Mouse (Mus musculus) CD4-positive helper T cell, adult 2 months (primary cell): Measurements from ENCODE around the gene Pbx1.

Experiments
- DNase-seq: peaks from one replicate; pipeline ENCODE4 v3.0.0-alpha.2; 2012; ENCODE audit warnings: low read depth, missing footprints, low spot score

Gene Pbx1

DNA sequence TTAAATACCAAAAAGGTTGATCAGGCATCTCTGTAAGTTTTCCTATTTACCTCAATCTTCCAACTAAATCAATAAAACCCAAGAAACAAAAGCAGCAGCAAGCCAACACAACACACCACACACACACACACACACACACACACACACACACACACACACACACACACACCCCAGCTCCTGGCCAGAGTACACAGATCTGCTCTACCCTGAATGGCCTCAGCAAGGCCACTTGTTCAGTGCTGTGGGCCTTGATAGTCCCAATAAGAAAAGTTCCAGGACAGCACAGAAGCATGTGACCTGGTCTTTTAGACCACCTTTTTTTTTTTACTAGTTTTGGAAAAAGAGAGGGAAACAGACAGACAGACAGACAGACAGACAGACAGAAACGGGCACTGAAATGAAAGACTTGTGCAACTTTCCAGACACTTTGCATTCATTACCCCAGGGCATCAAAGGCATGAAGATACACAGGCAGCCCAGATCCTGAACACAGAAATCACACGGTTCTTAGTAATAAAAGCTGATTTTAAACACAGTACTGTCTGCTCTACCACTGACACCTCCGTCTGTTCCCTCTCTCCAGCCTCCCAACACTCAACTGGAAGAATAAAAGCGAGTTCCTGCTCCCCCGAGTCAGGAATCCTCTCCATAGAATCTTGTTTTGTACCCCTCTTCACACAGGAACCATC, 6.9 kb downstream of the Pbx1 start:
- DNase-seq = no peak

DNA sequence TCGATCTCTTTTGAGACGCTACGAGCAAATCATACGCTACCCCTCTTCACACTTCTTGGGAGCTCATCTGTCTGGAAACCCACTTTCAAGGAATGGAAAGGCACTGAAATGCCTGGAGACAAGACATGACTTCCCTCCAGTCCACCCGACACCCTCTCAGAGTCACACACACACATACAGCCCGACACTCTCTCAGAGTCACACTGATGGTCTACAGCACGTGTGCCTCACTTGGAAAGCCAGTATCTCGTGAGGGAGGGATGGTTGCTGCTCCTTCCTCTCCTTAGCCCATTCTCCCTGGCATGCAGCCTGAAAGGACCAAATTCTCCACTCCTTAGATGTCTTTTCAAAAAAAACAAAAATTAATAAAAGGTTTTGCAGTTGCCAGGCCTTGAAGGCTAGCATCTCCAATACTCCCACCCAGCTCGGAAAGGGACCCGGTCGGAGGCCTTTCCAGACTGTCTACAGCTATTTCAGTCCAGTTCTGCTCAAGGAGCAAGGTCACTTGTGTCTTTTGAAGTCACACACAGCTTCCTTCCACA, 8.6 kb downstream of the Pbx1 start:
- DNase-seq = no peak

DNA sequence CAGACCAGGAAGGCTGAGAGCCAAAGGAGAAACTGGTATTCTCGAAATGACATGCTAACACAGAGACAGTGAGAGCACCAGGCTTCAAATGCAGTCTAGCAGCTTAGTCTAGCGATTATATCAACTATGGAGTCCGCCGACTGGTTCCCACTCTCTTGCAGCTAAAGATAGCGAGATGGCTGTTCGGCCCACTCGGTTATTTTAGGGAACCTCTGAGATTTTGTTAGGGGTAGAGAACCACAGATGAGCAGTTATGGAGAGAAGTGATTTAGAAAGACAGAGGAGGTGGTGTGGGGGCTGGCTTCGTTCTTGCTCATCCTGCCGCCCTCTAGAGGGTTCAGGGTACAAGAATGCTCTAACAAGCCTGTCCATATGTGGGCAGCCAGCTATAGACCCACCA, 13.2 kb downstream of the Pbx1 start:
- DNase-seq = no peak

DNA sequence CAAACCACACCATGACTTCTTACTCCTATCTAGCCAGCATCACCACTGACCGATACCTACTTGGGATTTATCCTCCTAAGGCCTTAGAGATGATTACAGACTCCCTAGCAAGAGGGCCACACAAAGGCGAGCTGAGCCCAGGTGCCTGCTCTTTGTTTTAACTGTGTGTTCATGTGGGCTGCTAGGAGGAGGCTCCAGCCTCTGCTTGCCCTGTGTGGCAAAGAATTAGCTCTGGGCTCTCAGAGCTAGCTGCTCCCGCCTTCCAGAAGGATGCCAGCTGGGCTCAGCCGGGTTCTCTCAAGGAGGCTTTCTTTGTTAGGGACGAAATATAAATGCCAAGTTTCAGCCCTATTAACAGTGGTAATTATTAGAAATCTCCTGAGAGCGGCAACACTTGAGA, 14.4 kb downstream of the Pbx1 start:
- DNase-seq = no peak

DNA sequence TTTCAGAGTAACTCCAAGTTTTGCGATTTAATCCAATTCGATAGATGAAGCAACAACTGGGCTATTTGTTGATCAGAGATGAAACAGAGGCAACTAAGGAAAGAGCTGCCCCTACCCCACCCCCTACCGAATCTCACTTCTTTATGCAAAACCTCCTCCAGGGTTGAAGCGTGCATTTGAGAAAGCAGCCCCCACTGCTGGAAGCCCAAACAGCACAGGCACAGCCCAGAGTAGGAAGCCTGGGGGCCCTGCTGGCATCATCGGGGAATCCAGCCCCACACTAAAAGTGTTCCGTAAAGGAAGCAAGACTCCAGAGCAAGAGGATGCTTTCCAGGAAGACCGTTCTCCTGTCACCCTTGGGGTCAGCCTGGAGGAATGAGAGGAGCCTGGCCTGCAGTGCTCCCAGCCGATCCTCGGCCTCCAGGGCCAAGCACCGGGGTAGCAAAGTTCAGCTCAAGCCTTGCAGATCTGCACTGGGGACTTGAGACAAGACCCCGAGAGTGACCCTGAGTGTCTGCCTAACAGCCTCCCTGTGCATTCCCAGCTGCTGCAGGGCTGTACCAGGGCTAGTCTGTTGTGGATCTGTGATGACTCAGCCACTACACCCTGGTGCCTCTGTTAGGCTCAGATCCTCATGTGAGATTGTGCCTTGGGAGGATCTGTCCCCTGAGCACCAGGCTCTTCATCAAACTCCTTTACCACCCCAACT, 15.2 kb downstream of the Pbx1 start:
- no peak for DNase-seq

DNA sequence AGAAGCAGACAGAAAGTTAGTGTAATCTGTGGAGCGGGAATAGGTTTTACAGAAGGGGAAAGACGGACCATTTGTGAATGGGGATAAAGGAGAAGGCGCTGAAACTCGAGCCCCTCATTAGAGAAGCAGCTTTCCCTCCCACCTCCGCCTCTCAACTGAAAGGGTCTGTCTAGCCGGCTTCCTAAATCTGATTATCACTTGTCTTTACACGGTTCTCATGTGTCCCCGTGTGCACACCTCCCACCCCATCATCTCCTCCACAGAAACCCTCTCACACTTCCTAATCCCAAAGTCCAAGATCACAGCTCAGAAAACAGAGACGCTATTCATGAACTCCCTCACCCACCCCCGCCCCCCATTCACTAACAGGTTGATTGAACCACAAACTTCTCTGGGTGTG, 21.5 kb downstream of the Pbx1 start:
- DNase-seq = no peak

DNA sequence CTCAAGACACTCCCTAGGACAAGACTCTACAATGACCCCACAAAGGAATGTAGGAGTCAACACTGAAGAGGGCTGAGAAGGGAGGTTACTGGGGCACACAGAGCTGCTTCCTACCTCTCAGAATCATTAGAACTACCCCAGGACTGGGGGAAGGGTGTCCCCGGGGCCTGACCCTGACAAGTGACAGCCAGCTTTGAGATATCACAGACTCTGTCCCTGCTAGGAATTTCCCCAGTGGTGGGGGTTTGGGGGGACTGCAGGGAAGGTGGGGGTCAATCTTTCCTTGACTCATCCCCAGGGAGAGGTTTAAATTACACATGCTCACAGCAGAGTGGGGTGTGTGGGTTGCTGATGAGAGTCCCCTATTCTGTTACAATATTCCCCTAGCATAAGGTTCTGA, 22.0 kb downstream of the Pbx1 start:
- no peak for DNase-seq

DNA sequence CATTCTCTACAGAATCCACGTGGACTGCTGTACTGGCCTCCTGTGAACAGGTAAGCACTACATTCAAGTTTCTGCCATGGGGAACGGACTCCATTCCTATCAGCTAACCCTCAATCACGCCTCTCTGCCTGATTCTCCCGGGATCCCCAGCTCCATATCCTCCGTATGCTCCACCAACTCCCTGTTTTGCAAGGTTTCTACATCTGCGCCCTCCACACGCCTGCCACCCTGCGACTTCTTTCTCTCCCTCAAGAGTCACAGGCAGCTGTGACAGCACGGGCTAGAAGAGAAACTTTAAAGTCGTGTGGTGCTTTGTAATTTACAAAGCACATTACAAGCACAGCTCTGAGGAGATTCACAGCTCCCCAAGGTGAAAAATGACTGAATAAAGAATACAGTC, 23.3 kb downstream of the Pbx1 start:
- no peak for DNase-seq

DNA sequence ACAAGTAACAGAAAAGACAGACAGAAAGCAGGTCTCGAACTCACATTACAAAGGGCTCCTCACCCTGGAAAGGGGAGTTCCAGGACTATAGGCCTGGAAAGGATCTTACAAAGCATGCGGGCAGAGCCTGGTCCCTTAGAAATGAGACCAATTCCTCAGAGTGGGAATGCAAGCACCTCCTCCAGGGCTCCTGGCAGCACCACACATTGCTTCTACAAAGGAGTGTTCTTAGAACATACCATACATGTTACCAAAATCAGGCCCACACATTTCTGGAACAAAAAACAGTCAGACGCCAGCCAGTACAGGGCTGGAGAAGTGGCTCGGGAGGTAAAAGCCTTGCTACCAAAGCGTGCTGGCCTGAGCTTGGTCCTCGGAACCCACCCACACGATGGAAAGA, 24.1 kb downstream of the Pbx1 start:
- DNase-seq = no peak

DNA sequence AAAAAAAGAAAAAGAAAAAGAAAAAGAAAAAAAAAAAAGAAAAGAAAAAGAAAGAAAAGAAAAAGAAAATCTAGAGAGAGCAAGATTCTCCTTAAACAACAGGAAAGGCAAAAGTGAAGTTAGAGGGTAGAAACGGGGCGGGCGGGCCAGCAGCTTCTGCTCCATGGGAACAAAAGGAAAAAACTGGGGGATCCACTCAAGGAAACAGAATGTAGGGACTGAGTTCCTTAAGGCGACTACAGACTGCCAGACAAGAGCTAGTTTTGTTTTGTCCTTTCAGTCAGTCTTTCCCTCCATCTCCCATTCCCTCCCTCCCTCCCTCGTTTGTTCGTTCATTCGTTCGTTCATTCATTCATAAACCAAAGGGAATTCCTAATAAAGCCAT, 25.8 kb downstream of the Pbx1 start:
- DNase-seq = no peak

DNA sequence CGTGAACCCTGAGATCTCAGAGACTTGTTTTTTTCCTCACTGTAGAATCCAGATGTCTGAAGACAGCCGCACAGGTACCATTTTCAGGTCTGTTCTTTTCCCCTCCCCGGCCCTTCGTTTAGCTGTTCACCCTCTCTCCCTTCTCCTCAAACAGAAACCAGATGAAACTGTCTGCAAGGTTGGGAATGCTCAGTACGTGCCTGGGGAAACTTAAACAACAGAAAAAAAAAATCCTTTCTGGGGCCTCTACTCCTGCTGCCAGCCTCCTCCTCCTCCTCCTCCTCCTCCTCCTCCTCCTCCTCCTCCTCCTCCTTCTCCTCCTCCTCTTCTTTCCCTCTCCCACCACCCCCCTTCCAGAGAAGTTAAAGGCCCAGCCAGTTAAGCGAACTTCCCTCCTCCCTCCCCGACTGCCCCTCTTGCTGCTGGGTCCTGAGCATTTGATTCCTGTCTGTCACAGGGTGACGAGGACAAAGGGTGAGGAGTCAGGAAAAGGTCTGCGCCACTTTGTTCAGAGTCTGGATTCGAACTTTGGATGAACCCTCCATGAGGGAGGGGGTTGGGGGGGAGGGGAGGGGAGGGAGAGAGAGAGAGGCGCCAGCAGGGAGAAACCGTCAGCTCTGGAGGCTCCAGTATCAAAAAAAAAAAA, 26.3 kb downstream of the Pbx1 start:
- no peak for DNase-seq

DNA sequence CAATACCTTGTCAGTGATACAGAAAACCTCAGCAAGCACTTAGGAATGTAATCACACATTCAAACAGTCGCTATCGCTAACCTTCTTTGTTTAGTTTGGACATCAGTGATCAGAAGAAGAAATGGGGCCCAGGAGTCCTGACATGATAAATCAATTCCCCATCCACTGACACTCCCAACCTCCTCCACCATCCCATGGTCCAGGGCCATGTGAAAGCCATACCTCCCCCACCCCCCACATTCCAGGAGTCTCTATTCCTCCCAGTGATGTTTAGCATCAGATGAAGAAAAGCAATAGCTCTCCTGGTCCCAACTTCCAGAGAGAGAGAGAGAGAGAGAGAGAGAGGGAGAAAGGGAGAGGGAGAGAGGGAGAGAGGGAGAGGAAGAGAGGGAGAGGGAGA, 28.5 kb downstream of the Pbx1 start:
- DNase-seq = no peak

DNA sequence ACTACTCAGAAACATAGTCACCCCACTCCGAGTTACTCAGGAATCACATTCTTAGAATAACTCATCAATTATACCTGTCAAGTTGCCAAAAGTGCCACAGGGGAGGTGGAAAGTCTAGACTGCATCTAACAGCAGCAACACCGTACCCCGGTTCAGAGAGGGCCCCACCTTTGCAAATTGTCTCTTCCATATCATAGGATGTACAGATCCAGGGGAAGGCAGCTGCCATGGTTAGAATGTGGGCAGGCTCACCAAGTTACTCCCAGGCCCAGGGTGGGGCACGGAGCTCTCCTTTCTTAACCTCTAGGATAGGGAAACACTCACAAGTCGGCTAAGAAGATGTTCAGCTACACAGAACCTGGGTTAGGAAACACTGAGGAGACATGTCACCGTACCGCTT, 29.4 kb downstream of the Pbx1 start:
- DNase-seq = no peak

DNA sequence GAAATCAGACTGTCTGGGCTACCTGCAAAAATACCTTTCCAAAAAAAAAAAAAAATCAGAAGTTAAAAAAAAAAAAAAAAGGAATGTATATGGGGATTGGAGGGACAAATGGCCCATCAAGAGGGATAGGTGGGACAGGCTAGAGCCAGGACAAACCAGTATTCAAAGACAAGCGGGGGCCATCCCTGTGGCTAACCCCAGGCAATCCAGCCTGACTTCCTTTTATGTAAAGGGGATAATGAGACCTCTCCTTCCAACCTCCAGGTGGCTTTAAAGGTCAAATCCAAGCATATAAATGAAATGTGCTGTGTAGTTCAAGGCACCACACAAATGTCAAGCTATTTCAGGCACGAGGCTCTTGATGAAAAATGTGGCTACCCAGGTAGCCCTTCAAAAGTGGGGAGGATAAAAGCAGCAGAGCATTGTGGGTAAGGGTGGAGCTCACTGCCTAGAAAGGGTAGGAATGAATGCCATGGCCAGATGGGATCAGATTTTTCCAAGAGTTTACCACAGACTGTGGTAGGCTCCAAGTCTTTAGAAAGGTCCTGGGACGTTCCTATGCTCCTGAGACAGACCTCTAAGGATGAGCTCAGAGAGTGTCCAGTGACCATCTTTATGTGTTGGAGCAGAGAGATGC, 36.4 kb downstream of the Pbx1 start:
- no peak for DNase-seq

DNA sequence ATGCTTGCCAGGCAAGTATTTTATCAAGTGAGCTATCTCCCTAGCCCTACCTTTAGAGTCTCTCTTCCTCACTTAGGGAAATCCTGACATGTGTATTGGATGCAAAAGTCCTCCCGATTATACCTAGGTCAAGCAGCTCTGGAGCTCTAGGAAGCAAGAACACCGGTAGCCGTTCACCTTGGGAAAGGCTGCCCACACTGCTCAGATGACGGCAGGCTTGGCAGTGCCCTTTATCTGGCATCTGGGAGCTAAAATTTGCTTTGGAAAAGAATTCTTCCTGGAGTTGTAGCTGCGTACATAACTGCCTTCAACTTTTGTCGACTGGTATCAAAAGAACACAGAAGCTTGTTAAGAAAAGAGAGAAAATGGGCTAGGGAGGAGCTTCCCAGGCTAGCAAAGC, 37.5 kb downstream of the Pbx1 start:
- DNase-seq = no peak

DNA sequence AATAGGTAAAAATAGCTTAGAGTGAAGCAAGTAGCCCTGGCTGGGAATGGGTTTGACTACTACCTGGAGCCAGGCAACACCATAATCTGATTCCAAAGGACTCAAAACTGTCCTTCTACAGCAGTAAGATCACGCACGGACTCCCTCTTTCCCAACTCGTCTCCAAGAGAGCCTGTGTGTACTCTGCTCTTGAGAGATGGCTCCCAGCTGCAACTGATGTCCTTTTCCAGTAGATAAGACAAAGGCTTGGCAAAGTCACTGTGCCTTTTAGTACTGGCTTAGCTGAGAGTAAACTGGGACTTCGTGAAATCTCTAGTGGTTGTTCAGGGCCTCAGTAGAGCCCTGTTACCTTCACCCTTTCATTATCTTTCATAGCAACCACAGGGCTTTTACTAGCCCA, 38.6 kb downstream of the Pbx1 start:
- no peak for DNase-seq

DNA sequence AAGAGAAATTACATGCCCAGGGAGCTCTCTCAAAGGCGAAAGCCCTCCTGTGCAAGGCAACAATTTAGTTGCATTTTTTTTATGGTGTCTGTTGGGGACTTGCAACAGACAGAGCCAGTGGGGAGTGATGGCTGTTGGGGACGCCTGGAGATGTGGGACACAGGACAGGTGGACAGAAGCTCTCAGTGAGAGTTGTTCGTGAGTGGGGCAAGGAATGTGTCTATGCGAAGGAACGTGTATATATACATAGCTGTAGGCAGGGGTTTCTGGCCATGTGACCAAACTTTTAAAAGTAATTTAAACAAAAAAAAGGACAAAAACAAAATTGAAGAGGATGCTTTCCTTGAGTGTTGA, 39.6 kb downstream of the Pbx1 start:
- no peak for DNase-seq

DNA sequence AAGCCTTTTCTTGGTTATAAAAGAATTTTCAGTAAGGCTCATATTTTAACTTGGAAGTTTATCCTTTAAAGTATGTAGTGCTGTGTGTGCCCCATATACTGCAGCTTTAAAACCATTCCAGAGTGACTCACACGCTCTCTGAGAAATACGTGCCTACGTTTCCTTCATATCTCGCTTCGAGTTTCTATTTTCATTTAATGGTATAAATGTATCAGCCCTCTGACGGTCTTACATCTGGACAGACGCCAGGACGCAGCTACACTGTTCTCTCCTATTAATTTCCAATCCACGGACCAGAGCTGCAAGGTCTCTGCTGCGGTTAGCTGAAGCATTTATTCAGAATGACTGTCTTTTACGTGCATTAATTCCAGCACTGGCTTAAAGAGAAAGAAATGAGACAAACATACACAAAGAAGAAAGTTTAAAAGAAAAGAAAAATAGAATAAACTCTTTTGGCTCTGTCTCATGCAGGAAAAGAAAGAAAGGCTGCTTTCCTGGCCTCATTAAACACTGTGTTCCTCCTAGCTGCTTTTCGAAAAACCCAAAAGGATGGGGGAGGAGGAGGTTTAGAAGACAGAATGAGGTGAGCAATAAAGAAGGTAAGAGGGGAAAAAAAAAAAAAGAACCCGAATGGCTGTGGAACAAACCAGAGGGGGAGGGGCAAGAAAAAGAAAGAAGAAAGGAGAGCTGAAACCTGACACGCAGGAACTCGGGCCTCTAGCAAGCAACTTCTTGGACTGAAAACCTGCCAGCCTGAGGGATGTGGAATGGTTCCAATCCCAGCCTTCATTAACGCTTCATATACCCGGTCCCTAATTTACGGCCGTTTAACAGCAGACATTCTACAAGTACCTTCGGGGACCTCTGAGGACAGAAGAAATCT, 40.2 kb downstream of the Pbx1 start:
- no peak for DNase-seq

DNA sequence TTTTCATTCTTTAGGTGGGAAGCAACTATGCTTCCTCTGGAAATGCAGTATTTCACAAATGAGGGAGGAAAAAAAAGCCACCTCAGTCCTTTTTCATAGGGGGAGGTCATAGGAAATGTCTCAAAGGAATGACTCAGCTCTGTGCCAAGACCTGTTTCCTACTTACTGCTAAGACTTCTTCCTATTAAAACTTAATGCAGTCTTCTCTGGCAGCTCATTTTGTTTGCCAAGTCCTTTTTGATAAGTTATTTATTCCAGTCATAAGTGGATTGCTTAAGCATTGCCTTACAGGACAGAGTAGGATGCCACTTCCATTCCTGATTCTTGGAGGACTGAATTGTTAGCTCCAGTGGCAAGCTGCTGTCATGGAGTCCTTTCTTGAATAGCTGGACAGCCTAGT, 41.3 kb downstream of the Pbx1 start:
- DNase-seq = no peak

DNA sequence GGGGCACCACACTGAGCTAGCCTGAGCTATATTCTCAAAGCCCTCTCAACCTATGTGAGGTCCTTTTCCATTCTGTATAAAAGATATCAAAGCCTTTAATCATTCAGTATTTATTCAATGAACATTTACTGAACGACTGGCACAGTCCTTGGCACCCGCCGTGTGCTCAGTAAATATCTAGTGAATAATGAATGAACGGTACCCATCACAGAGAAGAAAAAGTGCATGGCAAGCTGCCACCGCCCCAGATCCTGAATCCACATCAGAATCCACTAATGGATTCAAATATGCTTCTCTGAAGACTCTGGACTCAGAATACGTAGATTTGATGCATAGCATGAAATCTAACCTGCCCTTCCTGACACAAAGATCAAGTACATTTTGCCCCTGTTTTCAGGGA, 45.9 kb downstream of the Pbx1 start:
- no peak for DNase-seq

DNA sequence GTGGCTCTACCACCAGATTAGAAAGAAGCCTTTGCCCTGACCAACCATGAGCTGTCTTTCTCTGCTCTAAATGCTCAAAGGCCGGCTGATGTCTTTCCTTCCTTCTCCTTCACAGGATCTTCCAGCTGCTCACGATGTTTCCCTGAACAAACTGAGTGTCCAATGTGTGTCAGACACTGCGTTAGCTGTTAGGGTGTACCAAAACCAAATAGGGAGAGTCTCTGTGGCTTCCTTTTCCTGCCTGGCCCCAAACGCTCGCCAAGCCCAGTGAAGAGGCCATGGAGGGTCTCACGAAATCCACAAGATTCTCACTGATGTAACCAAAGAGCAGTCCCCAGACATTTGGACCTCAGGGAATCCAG, 47.5 kb downstream of the Pbx1 start:
- DNase-seq = no peak
